Mouse (Mus musculus): ENCODE measurements around the gene Rfx3. TPM values are rescaled to one million over a fixed set of nuclear protein-coding genes. Genes with fewer than 3 reads are reported as not detected.

Rfx3 gene
- total RNA-seq (2015; ENCODE audit: low replicate concordance) (0.38 and 5.9 TPM in 2 replicates), total RNA-seq (2017; ENCODE audit: low replicate concordance) (1.4 and 1.5 TPM in 2 replicates)

DNA sequence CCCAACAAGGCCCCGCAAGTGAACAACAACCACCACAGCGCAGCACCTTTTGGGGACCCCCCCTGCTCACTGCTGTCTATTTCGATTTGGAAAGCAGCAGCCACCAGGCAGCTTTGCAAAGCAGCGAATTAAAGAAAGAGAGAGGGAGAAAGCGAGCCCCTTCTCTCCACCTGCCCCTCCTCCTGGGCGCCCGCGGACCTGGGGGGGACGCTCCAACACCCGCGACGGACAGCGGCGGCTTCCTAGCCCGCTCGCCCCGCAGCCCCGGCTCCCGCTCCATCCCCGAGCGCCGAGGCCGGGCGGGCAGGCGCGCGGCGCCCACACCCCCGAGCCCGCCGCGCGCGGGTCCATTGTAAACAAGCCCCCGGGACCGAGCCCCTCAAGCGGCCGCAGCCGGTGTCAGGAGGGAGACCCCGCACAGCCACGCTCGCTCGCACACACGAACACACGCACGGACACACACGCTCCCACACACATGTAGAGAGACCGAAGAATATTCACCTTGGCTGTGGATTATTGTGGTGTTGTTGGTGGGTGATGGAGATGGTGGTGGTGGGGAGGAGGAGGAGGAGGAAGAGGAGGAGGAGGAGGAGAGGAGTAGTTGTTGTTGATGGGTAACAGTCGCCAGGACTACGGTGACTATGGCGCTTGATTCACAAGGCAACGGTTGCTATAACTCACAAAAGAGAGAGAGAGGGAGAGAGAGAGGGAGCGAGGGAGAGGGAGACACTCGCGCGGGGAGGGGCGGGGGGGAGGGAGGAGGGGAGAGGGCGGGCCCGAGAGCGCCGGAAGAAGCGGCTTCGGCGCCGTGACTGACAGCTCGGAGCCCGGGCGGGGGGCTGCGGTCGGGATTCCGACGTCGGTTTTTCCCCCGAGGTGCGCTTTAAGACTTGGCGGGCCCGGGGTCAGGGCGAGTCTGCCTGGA is at the start of gene Rfx3:
Gene Rfx3 (minus strand): TSS at position 696 of the 925 bp plus-strand sequence.
- ATAC-seq (replicated peaks; ENCODE audit: low FRiP score, poor library complexity, severe bottlenecking), result peak; percentile 68

DNA sequence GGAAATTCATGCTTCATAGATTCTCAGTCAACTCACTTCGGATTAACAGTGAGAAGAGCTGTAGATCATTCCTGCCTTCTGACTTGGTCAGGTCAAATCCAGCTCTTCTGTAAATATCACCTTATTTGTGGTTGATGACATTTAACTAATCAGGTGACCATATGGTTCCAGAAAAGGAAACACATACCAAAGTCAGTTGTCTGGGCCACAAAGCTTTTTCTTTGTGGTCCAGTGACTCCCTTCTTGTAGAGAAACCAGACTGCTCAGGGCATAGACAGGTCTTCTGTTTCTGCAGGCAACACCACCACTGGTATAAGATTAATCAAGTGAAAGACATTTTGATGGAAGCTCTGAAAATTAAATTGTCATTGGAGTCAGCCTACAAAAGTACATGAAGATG is 41.1 kb upstream of the Rfx3 start:
- ATAC-seq (replicated peaks; ENCODE audit: low FRiP score, poor library complexity, severe bottlenecking), result no peak

DNA sequence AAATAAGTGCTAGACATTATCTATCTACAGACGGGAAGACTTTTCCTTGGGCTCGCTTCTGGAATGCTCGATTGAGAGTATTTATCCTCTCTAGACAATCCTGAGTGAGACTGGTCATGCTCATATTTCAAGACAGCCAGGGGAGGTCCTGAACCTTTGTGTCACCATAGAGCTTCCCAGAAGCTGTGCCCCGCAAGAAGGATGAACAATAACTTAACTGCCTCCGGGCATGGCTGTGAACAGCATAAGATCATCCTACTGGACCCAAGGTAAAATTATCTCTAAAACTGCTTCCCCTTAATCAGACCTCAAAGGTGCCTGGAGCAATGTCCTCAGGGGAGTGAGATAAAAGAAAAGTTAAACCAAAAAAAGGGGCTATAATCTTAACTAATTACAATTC is 40.6 kb upstream of the Rfx3 start:
- no peak for ATAC-seq (replicated peaks; ENCODE audit: low FRiP score, poor library complexity, severe bottlenecking)

DNA sequence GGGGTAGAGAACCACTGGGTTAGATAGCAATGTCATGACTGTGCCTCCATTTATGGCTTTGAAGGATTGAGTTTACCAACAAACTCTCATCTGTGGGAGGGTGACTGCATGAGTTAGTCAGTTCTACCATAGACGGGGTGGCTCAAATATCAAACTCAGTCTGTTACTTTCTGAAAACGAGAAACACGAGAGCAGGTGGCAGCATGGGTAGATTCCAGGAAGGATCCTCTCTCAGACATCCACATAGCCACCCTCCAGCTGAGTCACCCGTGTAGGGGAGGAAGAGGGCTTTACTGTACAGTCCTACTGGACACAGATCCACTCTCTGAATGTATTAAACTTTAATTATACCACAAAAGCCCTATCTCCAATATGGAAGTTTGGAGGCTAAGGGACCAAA is 38.3 kb upstream of the Rfx3 start:
- ATAC-seq (replicated peaks; ENCODE audit: low FRiP score, poor library complexity, severe bottlenecking), result no peak

DNA sequence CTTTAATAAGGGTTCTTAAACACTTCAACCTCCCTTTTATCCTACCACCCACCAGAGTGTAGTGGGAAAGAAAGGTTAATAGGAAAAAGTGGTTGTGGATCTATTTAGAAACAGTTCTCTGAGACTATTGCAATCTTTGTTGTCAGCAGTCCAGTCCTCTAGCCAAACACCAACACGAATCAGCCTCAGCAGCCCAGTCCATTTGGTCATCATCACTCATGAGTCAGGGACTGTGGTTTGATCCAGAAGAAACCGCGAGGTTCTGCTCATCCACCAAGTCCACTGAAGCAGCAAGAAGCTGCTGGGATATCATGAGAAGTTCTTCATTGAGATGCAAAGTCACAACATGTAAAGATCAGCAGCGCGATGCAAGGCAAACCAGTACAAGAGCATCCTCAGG is 35.8 kb upstream of the Rfx3 start:
- ATAC-seq (replicated peaks; ENCODE audit: low FRiP score, poor library complexity, severe bottlenecking), result no peak

DNA sequence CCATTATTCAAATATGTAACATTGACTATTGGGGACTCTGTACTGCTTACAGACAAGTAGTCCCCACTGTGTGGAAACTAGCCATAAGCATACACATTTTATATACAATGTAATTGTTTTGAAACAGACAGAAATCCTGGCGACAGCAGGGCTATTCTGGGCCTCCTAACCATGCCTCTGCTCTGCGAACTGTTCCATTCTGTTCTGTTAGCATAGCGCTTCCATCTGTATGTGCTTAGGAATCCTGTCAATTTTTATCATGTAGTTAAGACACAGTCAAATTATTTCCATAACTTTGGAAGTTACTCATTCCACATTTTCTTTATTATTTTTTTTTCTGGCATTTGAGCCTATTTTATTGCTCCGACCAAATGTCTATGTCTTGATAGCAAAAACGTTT is 34.0 kb upstream of the Rfx3 start:
- ATAC-seq (replicated peaks; ENCODE audit: low FRiP score, poor library complexity, severe bottlenecking), result no peak

DNA sequence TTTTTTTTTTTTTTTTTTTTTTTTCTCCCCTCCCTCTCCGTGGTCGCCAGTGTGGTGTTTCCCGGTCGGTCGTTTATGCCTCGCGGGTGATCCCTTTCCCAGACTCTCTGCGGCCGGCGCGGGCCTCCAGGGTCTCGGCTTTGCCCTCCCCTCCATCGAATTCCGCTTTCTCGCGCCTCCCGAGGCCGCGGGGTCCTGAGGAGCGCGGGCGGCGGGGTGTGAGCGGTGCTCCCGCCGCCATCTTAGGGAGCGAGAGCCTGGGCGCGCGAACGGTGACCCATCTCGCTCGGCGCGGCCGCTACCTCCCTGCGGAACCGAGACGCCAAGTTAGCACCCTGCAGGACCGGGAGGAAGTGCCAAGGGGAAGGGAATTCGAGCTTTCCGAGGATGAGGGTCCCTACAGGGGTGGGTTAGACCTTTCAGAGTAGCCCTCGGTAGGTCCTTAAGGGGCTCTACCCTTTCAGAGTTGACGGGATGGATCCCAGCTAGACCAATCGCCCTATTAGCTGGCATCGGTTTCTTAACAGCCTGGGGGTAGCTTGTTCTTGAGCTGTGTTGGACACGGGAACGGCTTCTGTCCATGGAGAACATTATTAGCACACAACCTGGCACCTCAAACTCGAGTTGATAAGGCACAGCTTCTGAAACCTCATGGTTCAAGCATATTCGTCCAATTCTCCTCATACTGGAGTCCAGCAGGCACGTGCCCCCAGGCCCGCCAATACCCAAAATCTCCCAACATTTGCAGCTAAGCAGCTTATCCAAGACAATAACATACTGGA is 943 bp upstream of the Rfx3 start:
- ATAC-seq (replicated peaks; ENCODE audit: low FRiP score, poor library complexity, severe bottlenecking), result peak; percentile 76

DNA sequence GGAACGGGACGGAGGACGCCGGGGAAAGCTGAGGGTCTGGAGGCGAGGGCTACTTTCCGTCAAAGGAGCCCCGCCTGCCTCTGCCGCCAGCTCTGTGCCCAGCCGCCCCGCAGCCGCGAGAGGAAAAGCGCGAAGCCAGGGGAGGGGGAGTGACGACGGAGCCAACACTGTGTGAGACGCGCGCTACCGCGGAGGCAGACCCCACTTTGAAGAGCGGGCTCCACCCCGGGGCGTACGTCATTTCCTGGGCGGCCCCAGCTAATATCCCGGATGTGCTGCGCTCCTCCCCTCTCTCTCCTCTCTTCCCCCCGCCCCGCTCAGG is 391 bp upstream of the Rfx3 start:
- peak; percentile 96 for ATAC-seq (replicated peaks; ENCODE audit: low FRiP score, poor library complexity, severe bottlenecking)

DNA sequence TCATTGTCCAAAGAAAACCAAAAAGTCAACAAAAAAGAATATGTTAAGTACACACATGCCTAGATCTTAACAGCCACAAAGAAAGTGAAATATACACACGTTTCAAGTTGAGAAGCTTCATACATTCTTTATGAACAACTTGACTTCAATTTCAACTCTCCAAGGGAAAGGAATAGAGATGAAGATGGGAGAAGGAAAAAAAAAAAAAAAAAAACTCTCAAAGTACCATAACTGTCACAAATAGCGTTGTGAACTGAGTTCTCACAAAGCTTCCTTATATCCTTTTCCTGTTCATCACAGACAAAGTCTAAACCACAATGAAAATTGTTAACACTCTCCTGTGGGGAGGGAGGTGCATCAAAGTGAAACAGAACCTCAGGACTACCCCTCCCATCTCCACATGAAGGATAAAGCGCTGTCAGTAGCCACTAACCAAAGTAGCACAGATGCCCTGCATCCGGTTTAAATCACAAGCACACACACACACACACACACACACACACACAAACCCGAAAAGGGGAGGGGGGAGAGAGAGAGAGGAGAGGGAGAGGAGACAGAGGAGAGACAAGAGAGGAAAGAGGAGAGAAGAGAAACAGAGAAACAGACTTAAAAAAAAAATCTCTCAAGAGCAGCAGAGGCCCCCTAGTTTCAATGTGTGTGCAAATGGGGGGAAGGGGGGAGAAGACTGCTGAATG is 1.2 kb downstream of the Rfx3 start:
- no peak for ATAC-seq (replicated peaks; ENCODE audit: low FRiP score, poor library complexity, severe bottlenecking)

DNA sequence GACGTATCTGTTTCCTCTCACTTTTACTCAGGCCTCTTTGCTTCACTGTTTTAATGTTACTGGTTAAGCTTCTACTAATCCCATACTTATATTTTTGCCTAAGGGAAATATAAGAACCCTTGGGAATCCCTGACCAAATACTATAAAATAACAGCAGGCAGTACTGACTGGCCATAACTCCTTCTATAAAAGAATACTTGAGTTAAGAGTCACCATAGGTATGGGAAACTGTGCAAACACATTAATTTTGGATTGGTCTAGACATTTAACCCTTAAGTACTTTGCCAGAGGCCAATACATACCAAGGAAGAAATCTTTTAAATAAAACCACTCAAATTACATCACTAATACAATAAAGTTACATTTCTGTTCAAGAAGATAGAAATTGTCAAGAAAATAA is 6.8 kb downstream of the Rfx3 start:
- ATAC-seq (replicated peaks; ENCODE audit: low FRiP score, poor library complexity, severe bottlenecking), result no peak

DNA sequence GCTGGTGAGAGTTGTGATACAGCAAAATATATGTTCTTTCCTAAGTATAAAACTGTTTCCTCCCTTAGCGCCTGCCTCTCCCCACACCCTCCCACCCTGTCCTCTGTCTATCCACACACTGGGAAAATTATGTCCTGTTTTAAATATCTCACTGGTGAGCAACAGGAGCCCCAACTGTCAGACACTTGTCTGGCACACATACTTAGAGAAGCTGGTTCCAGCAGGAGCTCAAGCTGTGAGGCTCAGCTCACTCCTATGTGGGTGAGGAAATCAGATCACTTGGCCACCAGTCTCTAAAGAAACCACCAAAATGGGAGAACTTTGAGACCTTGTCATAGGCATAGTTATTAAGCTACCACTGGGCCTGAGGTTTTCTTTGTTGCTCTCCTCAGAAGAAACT is 7.5 kb downstream of the Rfx3 start:
- ATAC-seq (replicated peaks; ENCODE audit: low FRiP score, poor library complexity, severe bottlenecking), result no peak

DNA sequence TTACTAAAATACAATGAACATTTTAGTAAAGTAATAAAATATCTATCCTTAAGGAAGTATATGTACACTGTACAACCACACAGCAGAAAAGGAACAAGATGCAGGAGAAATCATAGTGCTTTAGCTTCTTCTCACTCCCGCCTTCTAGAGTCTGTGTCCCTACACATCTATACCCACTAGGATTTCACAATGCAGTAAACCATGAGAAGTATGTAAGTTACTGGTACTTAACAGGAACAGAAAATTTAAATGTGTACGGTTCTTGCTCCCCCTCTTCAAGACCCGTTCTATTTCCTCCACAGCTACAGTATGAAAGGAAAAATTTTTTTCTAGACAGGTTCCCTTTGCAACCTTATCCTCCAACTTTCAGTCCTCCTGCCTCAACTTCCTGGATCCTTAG is 8.3 kb downstream of the Rfx3 start:
- ATAC-seq (replicated peaks; ENCODE audit: low FRiP score, poor library complexity, severe bottlenecking), result no peak

DNA sequence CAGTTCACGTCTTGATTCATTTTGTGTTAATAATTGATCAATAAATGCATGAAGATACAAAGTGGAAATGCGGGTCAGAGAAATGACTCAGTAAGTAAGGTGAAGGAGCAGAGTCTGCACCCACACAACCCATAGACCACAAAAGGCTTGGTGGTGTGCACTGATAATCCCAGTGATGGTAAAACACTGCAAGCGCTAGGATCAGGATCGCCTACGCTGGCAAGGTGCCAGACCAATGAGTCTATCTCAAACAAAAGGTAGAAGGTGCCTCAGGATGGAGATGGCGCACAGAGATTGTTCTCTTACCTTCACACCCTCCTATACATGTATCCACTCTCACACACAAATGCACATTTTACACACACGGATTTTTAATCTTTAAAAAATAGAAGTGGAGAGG is 18.2 kb downstream of the Rfx3 start:
- ATAC-seq (replicated peaks; ENCODE audit: low FRiP score, poor library complexity, severe bottlenecking), result no peak

DNA sequence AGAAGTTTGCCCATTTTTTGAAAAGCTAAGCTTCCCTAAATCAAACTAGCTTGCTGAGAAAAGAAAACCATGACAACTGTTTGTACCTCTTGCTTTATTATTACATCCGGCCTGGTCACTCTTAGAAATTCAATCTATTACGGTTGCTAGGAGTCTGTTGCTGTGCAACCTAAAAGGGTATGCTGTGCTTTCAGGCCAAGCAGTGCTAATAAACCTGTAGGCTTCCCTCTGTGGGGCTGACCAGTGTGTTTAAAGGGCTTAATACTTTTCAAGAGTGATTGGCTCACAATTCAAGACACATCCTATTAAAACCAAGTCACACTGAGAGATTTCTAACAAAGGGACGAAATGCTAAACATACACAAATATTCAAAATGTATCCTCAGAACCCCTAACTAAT is 22.2 kb downstream of the Rfx3 start:
- no peak for ATAC-seq (replicated peaks; ENCODE audit: low FRiP score, poor library complexity, severe bottlenecking)

DNA sequence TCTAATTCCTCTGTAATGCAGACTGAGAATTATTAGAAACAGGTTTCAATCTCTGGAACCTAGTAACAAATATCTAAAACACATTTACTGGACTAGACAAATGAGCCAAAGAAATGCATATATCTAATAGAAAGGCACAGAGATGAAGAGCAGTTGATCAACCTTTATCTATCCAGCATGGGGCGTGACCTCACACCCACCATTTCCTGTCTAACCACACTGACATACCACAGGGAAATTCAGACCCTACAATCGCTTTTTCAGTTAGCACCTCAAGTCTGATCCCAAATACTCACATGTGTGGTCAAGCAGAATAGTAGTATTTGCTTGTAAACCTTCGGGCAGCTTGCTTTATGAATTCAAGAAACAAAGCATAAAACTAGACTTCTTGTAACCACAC is 43.4 kb downstream of the Rfx3 start:
- ATAC-seq (replicated peaks; ENCODE audit: low FRiP score, poor library complexity, severe bottlenecking), result no peak

DNA sequence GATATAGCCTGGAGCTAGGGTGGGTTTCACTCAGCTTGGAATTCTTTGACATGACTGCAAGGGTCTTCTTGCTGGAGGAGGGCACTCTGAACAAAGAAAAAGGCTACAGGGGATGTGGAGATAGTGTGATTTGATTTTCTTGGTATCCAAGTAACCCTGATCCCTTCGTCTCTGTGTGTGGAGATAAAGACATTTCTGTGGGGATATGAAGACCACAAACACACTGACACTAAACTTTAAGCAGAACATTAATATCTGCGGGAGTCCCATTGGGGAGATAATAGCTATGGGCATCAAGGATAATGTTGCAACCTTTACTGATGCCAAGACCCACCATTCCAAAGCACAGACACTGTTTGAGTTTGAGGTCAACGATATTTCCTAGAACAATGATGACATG is 49.7 kb downstream of the Rfx3 start:
- no peak for ATAC-seq (replicated peaks; ENCODE audit: low FRiP score, poor library complexity, severe bottlenecking)

DNA sequence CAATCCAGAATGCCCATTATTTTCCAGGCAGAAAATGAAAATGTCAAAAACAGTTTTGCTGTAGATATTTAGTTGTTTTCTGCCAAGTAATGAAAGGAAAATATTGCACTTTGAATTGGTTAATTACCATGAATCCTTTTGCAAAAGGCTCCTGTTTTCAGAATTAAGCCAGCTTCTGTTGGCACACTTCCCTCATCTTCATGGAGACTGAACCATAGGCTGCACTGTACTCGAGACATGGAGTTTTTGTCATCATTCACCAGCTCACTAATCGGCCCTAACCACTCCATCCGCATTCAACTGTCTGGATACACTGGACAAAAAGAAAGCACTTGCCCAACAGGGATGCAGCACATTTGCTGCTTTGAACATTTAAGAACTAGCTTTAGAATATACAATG is 75.5 kb downstream of the Rfx3 start:
- no peak for ATAC-seq (replicated peaks; ENCODE audit: low FRiP score, poor library complexity, severe bottlenecking)

DNA sequence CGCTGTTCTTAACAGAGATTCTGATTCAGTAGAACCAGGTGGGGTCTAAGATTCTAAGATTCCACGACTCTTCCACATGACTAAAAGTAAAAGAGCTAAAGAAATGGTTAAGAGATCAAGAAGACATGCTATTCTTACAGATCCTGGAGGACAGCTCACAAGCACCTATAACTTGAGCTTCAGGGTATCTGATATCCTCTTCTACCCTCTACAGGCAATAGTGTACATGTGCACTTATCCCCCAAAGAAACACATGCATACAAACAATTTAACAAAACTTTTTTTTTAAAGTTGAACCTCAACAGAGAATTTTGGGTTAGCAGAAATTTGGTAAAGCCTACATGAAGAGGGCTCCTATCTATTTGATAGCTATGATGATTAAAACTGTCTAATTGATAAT is 79.8 kb downstream of the Rfx3 start:
- no peak for ATAC-seq (replicated peaks; ENCODE audit: low FRiP score, poor library complexity, severe bottlenecking)

DNA sequence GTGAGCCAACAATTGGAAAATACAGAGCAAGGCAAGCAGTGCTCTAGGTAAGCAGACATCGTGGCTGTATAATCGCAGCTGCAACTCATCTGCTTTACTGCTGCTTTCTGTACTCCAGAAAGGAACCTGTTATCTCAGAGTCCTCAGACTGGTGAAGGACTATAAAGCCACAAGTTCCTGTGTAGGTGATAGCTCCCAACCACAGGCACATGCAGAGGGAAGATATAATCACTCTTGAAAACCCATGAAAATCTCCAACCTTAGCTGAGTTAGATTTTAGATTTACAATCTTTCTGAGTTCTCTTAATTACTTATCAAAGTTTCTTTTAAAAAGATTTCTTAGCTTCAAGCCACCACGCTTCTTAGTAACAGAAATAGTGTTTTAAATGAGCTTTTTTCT is 84.6 kb downstream of the Rfx3 start:
- ATAC-seq (replicated peaks; ENCODE audit: low FRiP score, poor library complexity, severe bottlenecking), result no peak

DNA sequence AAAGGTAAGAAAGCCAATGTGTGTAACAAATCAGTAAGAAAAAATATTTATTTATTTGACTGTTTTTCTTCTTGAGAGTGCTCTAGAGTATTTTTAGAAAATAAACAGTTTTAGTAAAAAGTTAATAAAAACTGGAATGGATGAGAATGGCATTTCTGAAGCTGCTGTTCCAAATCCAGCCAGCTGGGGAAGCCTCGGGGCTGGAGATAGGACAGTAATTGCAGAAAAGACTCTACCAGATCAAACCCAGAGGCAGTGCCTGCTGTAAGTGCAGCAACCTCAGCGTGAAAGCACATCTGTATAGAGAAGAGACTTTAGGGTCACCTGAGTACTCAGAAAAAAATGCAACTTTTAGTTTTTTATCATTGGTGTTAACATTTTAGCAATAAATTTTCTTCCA is 91.9 kb downstream of the Rfx3 start:
- no peak for ATAC-seq (replicated peaks; ENCODE audit: low FRiP score, poor library complexity, severe bottlenecking)

DNA sequence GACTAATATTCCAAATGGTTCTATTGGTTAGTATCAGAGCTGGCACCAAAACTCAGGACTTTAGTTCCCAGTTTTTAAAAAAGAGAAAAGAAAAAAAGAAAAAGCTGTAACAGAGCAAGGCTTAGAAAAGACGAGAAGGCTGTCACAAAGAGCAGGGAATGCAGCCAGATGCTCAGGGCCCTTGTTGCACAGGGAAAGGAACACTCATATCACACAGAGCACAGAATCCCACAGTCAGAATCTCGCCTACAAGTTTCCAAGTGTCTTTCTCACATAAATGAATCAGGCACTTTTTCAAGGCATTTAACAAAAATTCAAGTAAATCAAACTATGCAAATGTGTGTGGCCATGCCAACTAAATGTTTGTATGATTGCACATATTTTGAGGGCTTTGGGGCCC is 94.5 kb downstream of the Rfx3 start:
- ATAC-seq (replicated peaks; ENCODE audit: low FRiP score, poor library complexity, severe bottlenecking), result no peak

Data from erythroblast, adult 5-6 weeks (primary cell).